Mouse (Mus musculus) lung, embryonic 15.5 days (tissue): ENCODE results near the gene Kctd2. TPM values are rescaled to one million over a fixed set of nuclear protein-coding genes. Genes with fewer than 3 reads are reported as not detected.
"Not testable (repeated sequence)": the region's sequence is repeated elsewhere in the genome, so short reads cannot be mapped to it uniquely, and the experiment has no call there.

Source experiments
- ATAC-seq: fragments of 200-750 bp; cut with Nextera tagmentation; 2 replicates; pipeline ENCODE4 v1.8.0; 2017; ENCODE audit warnings: moderate number of reproducible peaks, borderline replicate concordance; ENCODE audit not compliant: low FRiP score, low TSS enrichment; ENCODE audit errors: extremely low read depth
- H3K27ac ChIP-seq: fragments of 300-500 bp; sonication (generic); 2 replicates; pipeline ENCODE4 v1.5.1; 2015; ENCODE audit warnings: moderate library complexity, mild to moderate bottlenecking, inconsistent platforms
- H3K27me3 ChIP-seq: fragments of 300-500 bp; sonication (generic); 2 replicates; pipeline ENCODE4 v1.6.1; 2015; ENCODE audit warnings: inconsistent platforms
- H3K36me3 ChIP-seq: fragments of 300-500 bp; sonication (generic); 2 replicates; pipeline ENCODE4 v1.6.1; 2015; ENCODE audit warnings: inconsistent platforms
- H3K4me1 ChIP-seq: fragments of 300-500 bp; sonication (generic); 2 replicates; pipeline ENCODE4 v1.6.1; 2015; ENCODE audit warnings: inconsistent platforms
- H3K4me2 ChIP-seq: fragments of 300-500 bp; sonication (generic); 2 replicates; pipeline ENCODE4 v1.6.1; 2015; ENCODE audit warnings: inconsistent platforms, mild to moderate bottlenecking, moderate library complexity
- H3K4me3 ChIP-seq: fragments of 300-500 bp; sonication (generic); 2 replicates; pipeline ENCODE4 v1.5.1; 2015; ENCODE audit warnings: mild to moderate bottlenecking, inconsistent platforms
- H3K9ac ChIP-seq: fragments of 300-500 bp; sonication (generic); 2 replicates; pipeline ENCODE4 v1.6.1; 2015; ENCODE audit warnings: inconsistent platforms
- H3K9me3 ChIP-seq: fragments of 300-500 bp; sonication (generic); 2 replicates; pipeline ENCODE4 v1.6.1; 2016; ENCODE audit warnings: inconsistent platforms
- WGBS: fragments of 180-500 bp; shearing (Covaris S2); methylation state at CpG from one replicate; pipeline ENCODE4 v1.1.7; 2015; 5-methylcytosine and 5-hydroxymethylcytosine counted together
- polyA plus RNA-seq: library from polyadenylated mRNA; unstranded; fragments of >200 nt; fragmentation: Nextera tagmentation; extraction: Ambion mirVana; gene quantifications from 2 replicates; pipeline ENCODE4 v1.2.1, GENCODE M21; 2015

Gene Kctd2
- polyA plus RNA-seq, 1 experiment from 2014 or later: 17.8 TPM

DNA sequence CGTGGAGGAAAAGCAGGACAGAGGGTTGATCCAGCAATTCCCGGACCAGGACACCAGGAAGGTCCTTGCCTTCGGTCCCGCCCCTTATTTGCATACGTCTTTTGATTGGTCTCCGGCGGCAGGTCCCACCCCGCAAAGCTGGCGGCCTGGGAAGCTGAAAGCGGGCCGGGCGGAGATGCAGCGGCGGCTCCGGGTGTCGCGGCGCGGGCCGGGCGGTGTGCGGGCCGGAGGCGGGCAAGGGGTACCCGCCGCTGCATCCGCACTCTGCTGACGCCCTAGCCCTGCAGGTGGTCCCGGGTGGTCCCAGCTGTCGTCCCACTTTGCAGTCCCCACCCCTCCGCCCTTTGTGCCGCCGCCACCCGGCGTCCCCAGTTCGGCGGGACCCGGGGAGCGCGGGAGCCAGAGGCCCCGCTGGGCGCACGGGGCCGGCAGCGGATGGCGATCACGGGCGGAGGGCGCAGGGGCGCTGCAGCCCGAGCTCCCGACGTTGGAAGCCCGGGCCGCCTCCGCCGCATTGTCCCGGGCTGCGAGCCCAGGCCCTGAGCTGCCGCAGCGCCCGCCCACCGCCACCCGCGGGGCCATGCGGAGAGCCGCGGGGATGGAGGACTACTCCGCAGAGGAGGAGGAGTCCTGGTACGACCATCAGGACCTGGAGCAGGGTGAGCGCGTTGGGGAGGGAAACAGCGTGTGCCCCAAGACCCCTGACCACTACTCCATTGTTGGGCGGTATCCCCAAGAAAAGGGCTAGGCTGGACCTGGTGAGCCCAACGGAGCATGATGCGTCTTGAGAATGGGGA lies 38.0 kb upstream of the Kctd2 start, which contains the start of gene Cdr2l:
Gene Cdr2l, plus strand, starts transcription at position 174 of the 797 bp plus-strand sequence.
- Histone ChIP-seq H3K36me3 (no peaks in the 10 kb centered on the region), H3K9ac (peak within 1 kb of the TSS; percentile 82), H3K27me3 (no peaks in the 10 kb centered on the region), H3K4me1 (peaks cover 36% of the 10 kb centered on the region), H3K4me3 (peak within 1 kb of the TSS; percentile 82), H3K4me2 (peak within 1 kb of the TSS; percentile 82), H3K9me3 (no peaks in the 10 kb centered on the region), H3K27ac (peak within 1 kb of the TSS; percentile 84)
- WGBS: under 1% methylated on average over 73 of the region's 76 CpGs
- ATAC-seq: peak; percentile 90

DNA sequence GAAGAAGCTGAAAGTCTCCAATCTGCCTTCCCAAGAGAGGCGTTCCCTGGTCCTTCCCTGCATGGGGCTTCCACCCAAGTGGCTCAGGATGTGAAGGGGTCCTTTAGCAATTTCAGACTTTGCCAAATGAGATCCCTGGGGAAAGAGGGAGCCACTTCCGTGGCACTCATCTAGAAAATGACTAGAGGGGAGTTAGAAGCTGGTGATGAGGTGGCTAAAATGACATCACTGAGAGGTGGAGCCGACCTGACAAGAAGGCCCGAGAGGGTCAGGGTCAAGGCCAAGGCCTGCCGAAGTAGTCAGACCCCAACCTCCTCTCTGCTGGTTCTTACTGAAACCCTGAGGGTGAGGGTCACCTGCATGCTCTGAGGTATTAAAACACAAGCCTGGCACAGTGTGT lies 37.0 kb upstream of the Kctd2 start:
- peak overlapping the region; percentile 84 for H3K27ac ChIP-seq

DNA sequence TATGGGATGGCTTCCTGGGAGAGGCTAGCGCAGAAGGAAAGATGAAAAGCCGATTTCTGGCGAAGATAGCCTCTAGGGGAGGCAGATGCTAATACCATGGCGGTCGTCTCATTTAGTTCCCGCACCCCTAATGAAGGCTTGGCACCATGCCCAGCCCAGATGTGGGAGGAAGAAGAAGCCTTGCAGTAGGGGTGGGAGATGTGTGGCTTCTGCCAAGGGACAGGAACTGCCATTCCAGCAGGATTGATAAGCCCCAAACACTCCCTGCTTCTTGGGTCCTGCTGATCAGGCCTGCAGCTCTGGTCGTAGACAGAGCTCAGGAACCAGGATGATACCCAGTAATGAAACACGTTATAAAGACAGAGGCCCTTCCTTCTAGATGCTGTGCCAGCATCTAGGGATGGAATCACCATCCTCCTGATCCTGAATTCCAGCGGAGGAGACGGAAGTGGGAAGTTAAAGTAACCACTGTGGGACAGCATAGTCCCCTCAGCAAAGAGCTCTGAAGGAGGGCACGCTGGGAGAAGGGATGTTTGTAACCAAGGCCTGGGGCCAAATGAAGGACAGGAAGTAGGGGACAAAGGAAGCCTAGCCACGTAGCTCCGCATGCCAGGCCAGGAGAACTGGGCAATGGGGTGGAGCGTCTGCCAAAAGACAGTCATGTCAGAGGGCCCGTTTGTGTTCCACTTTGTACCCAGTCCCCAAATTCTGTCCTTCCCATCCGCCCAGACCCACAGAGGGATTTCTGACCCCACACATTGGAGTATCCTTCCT lies 36.0 kb upstream of the Kctd2 start:
- Histone ChIP-seq H3K9ac (no peak overlapping the region), H3K4me2 (peak overlapping the region; percentile 82), H3K27me3 (no peaks in the 10 kb centered on the region), H3K4me1 (peaks cover 36% of the 10 kb centered on the region), H3K36me3 (no peaks in the 10 kb centered on the region), H3K9me3 (no peaks in the 10 kb centered on the region), H3K27ac (peak overlapping the region; percentile 74), H3K4me3 (0 out of 2 replicates have a peak overlapping the region, but pooled peaks have one; percentile 82)
- WGBS: 37% methylated on average over 16 of the region's 16 CpGs
- ATAC-seq: no peak

More for the DNA sequence above, 37.0 kb upstream of the Kctd2 start:
- Histone ChIP-seq H3K4me2 (peak overlapping the region; percentile 82), H3K4me1 (peaks cover 36% of the 10 kb centered on the region), H3K4me3 (peak overlapping the region; percentile 82), H3K27me3 (no peaks in the 10 kb centered on the region), H3K9me3 (no peaks in the 10 kb centered on the region), H3K36me3 (no peaks in the 10 kb centered on the region), H3K9ac (peak overlapping the region; percentile 82)
- ATAC-seq: no peak
- 9% methylated on average over 5 of the region's 5 CpGs for WGBS

DNA sequence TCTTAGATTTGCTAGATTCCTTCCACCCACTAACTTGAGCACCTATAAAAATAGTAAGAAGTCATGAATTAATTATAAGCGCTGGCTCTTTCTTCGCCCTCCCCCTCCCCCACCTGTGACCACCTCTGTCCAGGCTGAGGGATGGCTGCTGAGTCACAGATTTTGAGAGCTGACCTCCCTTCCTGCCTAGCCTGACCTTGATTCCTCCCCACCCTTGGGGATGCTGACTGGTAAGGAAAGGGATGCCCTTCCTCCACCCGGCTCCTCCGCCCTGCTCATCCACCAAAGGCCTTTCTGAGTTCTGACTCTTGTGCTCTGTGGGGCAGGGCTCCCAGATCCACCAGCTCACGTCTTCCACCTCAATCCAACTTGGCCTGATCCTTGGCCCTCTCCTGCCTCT lies 35.3 kb upstream of the Kctd2 start:
- Histone ChIP-seq H3K36me3 (no peaks in the 10 kb centered on the region), H3K4me2 (peak overlapping the region; percentile 82), H3K9me3 (no peaks in the 10 kb centered on the region), H3K9ac (no peak overlapping the region), H3K4me3 (no peak overlapping the region), H3K27me3 (no peaks in the 10 kb centered on the region), H3K4me1 (peaks cover 36% of the 10 kb centered on the region), H3K27ac (peak overlapping the region; percentile 74)
- 75% methylated on average over 5 of the region's 5 CpGs for WGBS
- no peak for ATAC-seq

DNA sequence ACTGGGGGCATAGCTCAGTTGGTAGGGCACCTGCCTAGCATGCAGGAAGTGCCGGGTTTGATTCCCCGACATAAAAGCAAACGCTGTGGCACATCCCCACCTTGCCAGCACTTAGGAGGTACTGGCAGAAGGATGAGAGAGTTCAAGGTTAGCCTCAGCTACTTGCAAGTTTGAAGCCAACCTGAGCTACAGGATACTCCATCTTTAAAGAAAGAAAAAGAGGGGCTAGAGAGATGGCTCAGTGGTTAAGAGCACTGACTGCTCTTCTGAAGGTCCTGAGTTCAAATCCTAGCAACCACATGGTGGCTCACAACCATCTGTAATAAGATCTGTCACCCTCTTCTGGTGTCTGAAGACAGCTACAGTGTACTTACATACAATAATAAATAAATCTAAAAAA lies 33.1 kb upstream of the Kctd2 start:
- Histone ChIP-seq H3K36me3 (peaks cover 18% of the 10 kb centered on the region), H3K4me1 (peaks cover 31% of the 10 kb centered on the region)
- 82% methylated on average over 3 of the region's 3 CpGs for WGBS
- H3K27me3 ChIP-seq, H3K9ac ChIP-seq, H3K9me3 ChIP-seq, ATAC-seq, H3K4me2 ChIP-seq, H3K27ac ChIP-seq, H3K4me3 ChIP-seq: not testable (repeated sequence)

DNA sequence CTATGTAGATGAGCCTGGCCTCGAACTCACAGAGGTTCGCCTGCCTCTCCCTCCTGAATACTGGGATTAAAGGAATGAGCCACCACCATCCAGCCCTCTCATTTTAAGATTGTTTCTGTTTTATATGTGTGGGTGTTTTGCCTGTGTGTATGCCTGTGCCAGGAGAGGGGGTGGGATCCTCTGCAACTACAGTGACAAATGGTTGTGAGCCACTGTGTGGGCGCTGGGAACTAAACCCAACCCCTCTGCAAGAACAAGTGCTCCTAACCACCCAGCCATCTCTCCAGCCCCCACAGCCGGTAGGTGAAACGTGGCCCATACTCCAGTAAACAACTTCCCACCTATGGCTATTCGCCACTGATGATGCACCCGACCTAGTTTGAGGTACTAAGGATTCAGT lies 28.6 kb upstream of the Kctd2 start:
- no peak for ATAC-seq
- peaks cover 51% of the 10 kb centered on the region for H3K36me3 ChIP-seq
- H3K4me1 ChIP-seq: no peaks in the 10 kb centered on the region
- H3K27me3 ChIP-seq: no peaks in the 10 kb centered on the region
- WGBS: 94% methylated on average over 7 of the region's 7 CpGs
- H3K9me3 ChIP-seq: no peaks in the 10 kb centered on the region
- H3K4me2 ChIP-seq: no peak overlapping the region
- H3K9ac ChIP-seq: no peak overlapping the region
- H3K27ac ChIP-seq: no peak overlapping the region
- H3K4me3 ChIP-seq: no peak overlapping the region

DNA sequence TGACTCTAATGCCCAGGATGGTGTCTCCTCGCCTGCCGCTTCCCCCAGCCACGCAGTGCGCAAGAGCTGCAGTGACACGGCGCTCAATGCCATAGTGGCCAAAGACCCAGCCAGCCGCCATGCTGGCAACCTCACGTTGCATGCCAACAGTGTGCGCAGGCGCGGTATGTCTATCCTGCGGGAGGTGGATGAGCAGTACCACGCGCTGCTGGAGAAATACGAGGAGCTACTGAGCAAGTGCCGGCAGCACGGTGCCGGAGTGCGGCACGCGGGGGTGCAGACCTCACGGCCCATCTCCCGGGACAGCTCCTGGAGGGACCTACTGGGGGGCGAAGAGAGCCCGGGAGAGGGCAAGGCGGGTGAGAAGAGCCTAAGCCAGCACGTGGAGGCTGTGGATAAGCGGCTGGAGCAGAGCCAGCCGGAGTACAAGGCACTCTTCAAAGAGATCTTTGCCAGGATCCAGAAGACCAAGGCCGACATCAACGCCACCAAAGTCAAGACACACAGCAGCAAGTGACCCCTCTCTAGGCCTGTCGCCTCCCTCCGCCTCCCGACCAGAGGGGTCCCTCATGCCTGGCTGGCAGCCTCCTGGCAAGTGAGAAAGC lies 26.1 kb upstream of the Kctd2 start:
- no peak for ATAC-seq
- Histone ChIP-seq H3K9me3 (no peaks in the 10 kb centered on the region), H3K27me3 (no peaks in the 10 kb centered on the region), H3K27ac (no peak overlapping the region), H3K4me1 (peaks cover 3% of the 10 kb centered on the region; the same call in 1 of the 2 replicates), H3K4me3 (no peak overlapping the region), H3K9ac (no peak overlapping the region), H3K36me3 (peaks cover 51% of the 10 kb centered on the region), H3K4me2 (peak overlapping the region; percentile 42)
- 59% methylated on average over 34 of the region's 34 CpGs for WGBS

DNA sequence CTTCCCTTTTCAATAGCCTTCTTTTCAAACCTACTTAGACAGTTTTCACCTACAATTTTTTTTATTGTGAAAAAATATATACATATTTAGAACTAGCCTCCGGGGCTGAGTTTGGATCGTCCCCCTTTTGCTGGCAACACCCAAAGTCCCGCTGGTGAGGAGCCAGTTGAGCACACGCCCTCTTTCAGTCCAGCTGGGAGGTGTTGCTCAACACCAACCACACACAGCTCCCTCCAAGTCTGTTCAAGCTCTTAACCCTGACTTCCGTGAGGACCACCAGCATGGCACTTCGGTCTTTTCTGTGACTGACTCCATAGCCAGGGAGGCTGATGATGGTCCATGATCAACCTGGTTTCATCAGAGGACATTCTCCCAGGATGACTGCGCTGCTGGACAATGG lies 21.8 kb upstream of the Kctd2 start:
- Histone ChIP-seq H3K9me3 (no peaks in the 10 kb centered on the region), H3K4me3 (no peak overlapping the region), H3K4me2 (no peak overlapping the region), H3K9ac (no peak overlapping the region), H3K4me1 (peaks cover 3% of the 10 kb centered on the region; the same call in 1 of the 2 replicates), H3K27ac (no peak overlapping the region), H3K27me3 (no peaks in the 10 kb centered on the region), H3K36me3 (peaks cover 24% of the 10 kb centered on the region)
- WGBS: 55% methylated on average over 7 of the region's 7 CpGs
- peak; percentile 69; the same call in 1 of the 2 replicates for ATAC-seq

DNA sequence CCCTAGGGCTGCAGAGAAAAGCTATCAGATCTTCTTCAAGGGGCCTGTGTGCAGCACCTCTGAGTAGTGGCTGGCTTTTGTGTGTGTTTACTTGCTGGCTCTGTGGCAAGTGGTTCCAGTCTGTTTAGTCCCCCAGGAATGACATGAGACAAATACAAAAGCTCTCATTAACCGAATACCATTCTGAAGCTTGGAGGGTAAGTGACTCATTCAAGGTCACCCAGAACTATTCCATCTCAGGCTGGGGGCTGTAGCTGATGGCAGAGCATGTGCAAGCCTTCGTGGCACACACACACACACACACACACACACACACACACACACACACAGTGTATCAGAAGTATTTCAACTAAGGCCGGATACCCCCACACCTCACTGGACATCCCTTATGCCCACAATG lies 19.8 kb upstream of the Kctd2 start:
- Histone ChIP-seq H3K27me3 (no peaks in the 10 kb centered on the region), H3K27ac (no peak overlapping the region), H3K9ac (no peak overlapping the region), H3K4me3 (no peak overlapping the region), H3K4me2 (no peak overlapping the region), H3K36me3 (peaks cover 5% of the 10 kb centered on the region; the same call in 1 of the 2 replicates), H3K4me1 (peaks cover 14% of the 10 kb centered on the region), H3K9me3 (no peaks in the 10 kb centered on the region)
- 75% methylated on average over 3 of the region's 3 CpGs for WGBS
- ATAC-seq: no peak

DNA sequence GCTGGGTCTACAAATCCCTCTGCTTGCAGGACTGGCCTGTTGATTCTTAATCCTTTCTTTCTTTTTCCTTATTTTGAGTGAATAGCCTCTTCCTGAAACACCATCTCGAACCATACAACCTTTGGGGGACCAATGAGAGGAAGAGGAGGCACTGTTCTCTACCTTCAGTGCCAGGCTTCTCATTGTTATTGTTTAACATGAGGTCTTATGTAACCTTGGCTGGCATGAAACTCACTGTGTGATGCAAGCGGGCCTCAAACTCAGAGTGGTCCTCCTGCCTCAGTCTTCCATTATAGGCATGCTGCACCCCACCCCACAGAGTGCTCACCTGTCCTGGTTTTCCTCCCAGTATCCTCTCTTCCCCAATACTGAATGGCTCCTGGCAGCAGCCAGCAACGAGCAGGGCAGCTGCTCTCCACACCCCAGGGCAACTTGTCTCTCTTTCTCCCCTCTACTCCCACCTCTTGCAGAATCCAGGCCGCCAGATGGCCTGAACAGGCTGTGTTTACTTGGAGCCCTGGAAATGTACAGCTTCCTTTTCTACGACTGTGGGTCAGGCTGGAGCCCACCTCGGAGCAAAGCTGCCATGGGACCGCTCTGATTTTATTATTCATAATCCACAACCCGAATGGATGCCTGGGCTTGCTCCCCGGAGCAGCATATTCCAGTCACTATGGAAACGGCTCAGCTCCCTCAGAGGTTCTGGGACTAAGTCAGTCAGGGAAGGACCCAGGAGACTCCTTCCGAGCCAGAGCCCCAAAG lies 19.1 kb upstream of the Kctd2 start:
- Histone ChIP-seq H3K4me1 (peaks cover 15% of the 10 kb centered on the region), H3K27ac (no peak overlapping the region), H3K36me3 (no peaks in the 10 kb centered on the region; the same call in 1 of the 2 replicates), H3K9ac (no peak overlapping the region), H3K27me3 (no peaks in the 10 kb centered on the region), H3K9me3 (no peaks in the 10 kb centered on the region), H3K4me3 (no peak overlapping the region), H3K4me2 (no peak overlapping the region)
- WGBS: 46% methylated on average over 11 of the region's 11 CpGs
- no peak for ATAC-seq
